Mouse (Mus musculus): Measurements from ENCODE around the gene Snrpg. TPM values are rescaled to one million over a fixed set of nuclear protein-coding genes. Genes with fewer than 3 reads are reported as not detected.

Snrpg gene
- polyA plus RNA-seq, 1 experiment from 2014 or later: 475 TPM

DNA sequence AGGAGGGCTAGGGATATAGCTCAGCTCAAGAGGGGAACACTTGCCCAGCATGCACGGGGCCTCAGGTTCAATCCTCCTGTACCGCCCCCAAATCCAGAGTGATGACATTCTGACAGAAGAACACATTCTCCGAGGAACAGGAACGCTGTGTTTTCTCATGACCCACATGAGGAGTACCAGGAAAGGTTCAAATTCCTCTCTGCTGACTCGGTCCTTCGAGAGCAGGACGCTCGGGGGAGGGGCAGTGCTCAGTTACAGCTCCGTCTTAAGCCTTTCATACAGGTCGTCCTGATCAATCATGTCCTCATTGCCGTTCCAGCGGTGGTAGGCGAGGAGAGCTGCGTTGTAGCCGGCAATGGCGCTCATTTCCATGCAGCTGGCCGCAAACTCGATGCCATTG lies 17.4 kb downstream of the Snrpg start:
- Histone ChIP-seq H3K36me3 (peaks cover 62% of the 10 kb centered on the region), H3K9ac (no peak overlapping the region), H3K4me2 (no peak overlapping the region), H3K27ac (no peak overlapping the region), H3K4me3 (replicated peaks) (no peak overlapping the region), H3K9me3 (replicated peaks) (no peaks in the 10 kb centered on the region), H3K27me3 (no peaks in the 10 kb centered on the region), H3K4me1 (replicated peaks) (peaks cover 26% of the 10 kb centered on the region)
- ATAC-seq (ENCODE audit: low read depth) (no peak), DNase-seq (no peak)
- whole genome bisulfite sequencing (ENCODE audit: insufficient replicate concordance): 79% methylated on average over 18 of the region's 18 CpGs

DNA sequence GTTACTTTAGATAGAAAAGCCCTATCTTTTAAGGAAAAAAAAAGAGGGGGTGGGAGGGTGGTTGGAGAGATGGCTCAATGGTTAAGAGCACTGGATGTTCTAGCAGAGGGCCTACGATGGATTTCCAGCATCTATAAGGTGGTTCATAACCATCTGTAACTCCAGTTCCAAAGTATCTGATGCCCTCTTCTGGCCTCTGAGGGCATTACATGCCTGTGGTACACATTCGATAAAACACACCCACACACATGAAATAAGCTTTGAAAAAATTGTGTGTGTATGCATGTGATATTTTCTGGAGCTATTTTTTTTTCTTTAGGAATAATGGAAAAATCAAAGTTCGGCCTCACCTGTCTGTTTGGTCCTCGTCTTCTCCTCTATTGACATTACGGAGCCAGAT lies 20.2 kb downstream of the Snrpg start:
- ATAC-seq (ENCODE audit: low read depth): no peak
- WGBS (ENCODE audit: insufficient replicate concordance): 87% methylated on average over 5 of the region's 5 CpGs
- H3K36me3 ChIP-seq: peaks cover 68% of the 10 kb centered on the region
- no peak overlapping the region for H3K4me3 ChIP-seq (replicated peaks)
- no peak overlapping the region for H3K9ac ChIP-seq
- H3K27ac ChIP-seq: no peak overlapping the region
- no peaks in the 10 kb centered on the region for H3K9me3 ChIP-seq (replicated peaks)
- H3K4me1 ChIP-seq (replicated peaks): peaks cover 34% of the 10 kb centered on the region
- no peak overlapping the region for H3K4me2 ChIP-seq
- H3K27me3 ChIP-seq: no peaks in the 10 kb centered on the region
- no peak for DNase-seq

DNA sequence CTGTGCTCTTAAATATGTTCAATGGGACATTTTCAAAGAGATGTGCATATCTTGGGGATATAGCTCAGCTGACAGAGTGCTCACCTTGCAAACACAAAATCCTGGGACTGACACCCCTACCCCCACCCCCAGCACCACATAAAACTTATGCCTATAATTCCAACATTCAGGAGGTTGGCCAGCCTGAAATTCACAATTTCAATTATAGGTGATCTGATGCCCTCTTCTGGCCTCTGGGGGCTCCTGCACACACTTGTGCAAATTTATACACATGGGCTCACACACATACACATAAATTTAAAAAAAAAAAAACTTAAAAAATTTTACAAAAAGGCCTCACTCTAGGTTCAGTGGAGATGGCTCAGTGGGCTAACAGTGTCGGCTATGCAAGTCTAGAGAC lies 22.1 kb downstream of the Snrpg start:
- H3K4me3 ChIP-seq (replicated peaks): no peak overlapping the region
- peaks cover 56% of the 10 kb centered on the region for H3K36me3 ChIP-seq
- H3K27me3 ChIP-seq: no peaks in the 10 kb centered on the region
- peaks cover 48% of the 10 kb centered on the region for H3K4me1 ChIP-seq (replicated peaks)
- H3K9me3 ChIP-seq (replicated peaks): no peaks in the 10 kb centered on the region
- WGBS (ENCODE audit: insufficient replicate concordance): 80% methylated on average over 1 of the region's 1 CpGs
- no peak overlapping the region for H3K27ac ChIP-seq
- DNase-seq (no peak), ATAC-seq (ENCODE audit: low read depth) (no peak)
- no peak overlapping the region for H3K4me2 ChIP-seq
- H3K9ac ChIP-seq: no peak overlapping the region

DNA sequence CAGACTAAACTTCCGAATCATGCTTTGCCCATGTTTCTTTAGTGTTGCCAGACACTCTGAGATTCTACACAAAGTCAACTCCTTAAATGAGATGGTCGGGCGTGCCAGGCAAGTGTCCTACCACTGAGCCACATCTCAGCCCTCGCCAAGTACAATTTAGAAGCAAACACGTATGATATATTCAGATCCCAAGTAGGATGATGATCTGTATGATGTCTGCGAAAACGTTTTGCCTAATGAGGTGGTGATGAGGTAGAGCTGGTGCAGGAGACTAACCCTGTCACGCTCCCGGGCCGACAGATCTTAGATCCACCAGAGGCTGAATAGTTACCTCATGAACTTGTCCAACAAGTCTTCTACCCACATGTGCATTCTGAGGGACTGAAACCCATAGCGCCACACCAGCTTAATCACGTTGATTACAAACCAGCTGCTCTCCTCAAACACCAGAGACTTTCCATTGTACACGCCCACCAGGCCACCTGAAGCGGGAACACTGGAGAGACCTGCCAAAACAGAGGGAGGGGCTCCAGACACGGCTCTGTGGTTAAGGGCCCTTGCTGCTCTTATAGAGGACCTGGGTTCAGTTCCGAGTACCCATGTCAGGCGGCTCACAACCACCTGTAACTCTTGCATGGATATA lies 23.1 kb downstream of the Snrpg start:
- no peak overlapping the region for H3K9ac ChIP-seq
- H3K27me3 ChIP-seq: no peaks in the 10 kb centered on the region
- 79% methylated on average over 17 of the region's 17 CpGs for WGBS (ENCODE audit: insufficient replicate concordance)
- H3K4me1 ChIP-seq (replicated peaks): peaks cover 43% of the 10 kb centered on the region
- DNase-seq (no peak), ATAC-seq (ENCODE audit: low read depth) (no peak)
- H3K36me3 ChIP-seq: peaks cover 46% of the 10 kb centered on the region
- H3K9me3 ChIP-seq (replicated peaks): no peaks in the 10 kb centered on the region
- no peak overlapping the region for H3K4me3 ChIP-seq (replicated peaks)
- no peak overlapping the region for H3K27ac ChIP-seq
- H3K4me2 ChIP-seq: no peak overlapping the region

DNA sequence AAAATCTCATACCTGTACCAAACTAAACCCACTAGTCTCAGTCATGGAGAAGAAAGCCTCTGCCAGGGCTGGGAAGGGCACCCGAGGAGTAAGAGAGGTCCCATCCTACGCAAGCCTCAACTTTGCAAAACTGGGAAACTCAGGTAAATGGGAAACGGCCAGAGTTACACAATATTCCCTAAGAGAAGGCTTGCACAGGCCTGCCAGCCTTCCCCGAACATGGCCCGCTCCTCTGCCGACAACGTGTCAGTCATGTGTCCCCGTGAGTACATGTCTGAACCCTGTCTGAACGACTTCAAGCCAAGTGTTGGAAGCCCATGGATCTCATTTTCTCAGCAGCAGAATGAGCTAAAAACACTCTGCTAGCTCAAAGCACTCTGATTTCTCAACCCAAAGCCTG lies 23.9 kb downstream of the Snrpg start:
- 81% methylated on average over 9 of the region's 9 CpGs for WGBS (ENCODE audit: insufficient replicate concordance)
- Histone ChIP-seq H3K4me1 (replicated peaks) (peaks cover 44% of the 10 kb centered on the region), H3K27ac (peak overlapping the region; percentile 26; the same call in 1 of the 2 replicates), H3K9me3 (replicated peaks) (no peaks in the 10 kb centered on the region), H3K4me3 (replicated peaks) (peak overlapping the region; percentile 82; the same call in 1 of the 2 replicates), H3K36me3 (peaks cover 37% of the 10 kb centered on the region), H3K4me2 (peak overlapping the region; percentile 87), H3K27me3 (no peaks in the 10 kb centered on the region), H3K9ac (no peak overlapping the region)
- DNase-seq (no peak), ATAC-seq (ENCODE audit: low read depth) (no peak)

DNA sequence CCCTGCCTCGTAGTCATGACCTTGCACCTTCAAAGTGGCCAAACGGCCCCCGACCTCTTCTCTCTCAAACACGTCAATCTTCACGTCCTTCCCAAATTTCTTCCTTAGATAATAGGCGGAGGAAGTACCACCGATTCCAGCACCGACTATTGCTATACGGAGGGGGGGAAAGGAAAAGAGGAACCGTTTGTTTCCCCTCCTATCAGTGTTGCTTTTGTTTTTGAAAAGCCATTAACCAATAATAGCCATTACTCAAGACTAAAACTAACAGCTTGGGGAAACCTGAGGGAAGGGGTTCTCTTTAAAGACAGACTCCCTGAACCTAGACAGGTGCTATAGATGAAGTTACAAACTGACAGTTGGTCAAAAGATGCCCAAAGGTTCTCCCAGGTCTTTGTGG lies 24.9 kb downstream of the Snrpg start:
- no peak for ATAC-seq (ENCODE audit: low read depth)
- peak overlapping the region; percentile 82 for H3K4me3 ChIP-seq (replicated peaks)
- peaks cover 50% of the 10 kb centered on the region for H3K4me1 ChIP-seq (replicated peaks)
- H3K4me2 ChIP-seq: peak overlapping the region; percentile 87
- H3K27me3 ChIP-seq: no peaks in the 10 kb centered on the region
- H3K27ac ChIP-seq: peak overlapping the region; percentile 84
- 11% methylated on average over 10 of the region's 10 CpGs for WGBS (ENCODE audit: insufficient replicate concordance)
- peaks cover 28% of the 10 kb centered on the region for H3K36me3 ChIP-seq
- H3K9ac ChIP-seq: peak overlapping the region; percentile 84
- H3K9me3 ChIP-seq (replicated peaks): no peaks in the 10 kb centered on the region
- no peak for DNase-seq

DNA sequence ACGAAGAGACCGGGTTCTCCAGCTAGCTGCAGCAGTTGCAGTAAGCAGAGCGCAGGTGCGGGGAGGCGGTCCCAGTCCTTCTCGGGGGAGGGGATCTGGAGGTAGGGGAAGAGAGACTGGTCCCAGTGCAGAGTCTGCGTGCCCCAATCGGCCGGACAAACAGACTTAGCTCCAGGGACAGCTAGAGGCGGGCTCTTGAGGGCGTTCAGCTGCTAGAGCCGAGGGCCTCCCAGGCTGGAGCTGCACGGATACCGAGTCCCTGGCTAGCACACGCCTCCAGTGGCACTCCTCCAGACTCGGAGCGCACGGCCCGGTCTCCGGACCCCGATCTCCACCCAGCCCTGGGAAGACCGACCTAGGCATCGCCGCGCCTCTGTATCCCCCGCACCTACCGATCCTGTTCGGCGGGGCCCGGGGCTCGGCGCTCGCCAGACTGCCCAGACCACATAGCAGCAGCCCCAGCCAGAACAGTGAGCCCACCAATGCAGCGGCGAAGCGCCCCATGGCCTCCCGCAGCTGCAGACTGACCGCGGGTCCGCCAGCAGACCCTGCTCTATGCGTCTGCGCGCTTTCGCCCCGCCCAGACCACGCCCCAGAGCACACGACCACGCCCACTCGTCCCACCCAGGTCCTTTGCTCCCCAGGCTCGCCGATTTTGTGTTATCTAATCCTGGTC lies 25.6 kb downstream of the Snrpg start, which contains the start of gene Pcyox1:
Pcyox1 (minus strand) TSS at position 574 of the 676 bp plus-strand sequence.
- H3K4me1 ChIP-seq (replicated peaks): peaks cover 55% of the 10 kb centered on the region
- peak within 1 kb of the TSS; percentile 84 for H3K9ac ChIP-seq
- H3K27me3 ChIP-seq: no peaks in the 10 kb centered on the region
- WGBS (ENCODE audit: insufficient replicate concordance): under 1% methylated on average over 51 of the region's 51 CpGs
- peak within 1 kb of the TSS; percentile 82 for H3K4me3 ChIP-seq (replicated peaks)
- H3K27ac ChIP-seq: peak within 1 kb of the TSS; percentile 84
- H3K36me3 ChIP-seq: peaks cover 20% of the 10 kb centered on the region
- DNase-seq (peak; percentile 81), ATAC-seq (ENCODE audit: low read depth) (peak; percentile 88)
- peak within 1 kb of the TSS; percentile 87 for H3K4me2 ChIP-seq
- H3K9me3 ChIP-seq (replicated peaks): no peaks in the 10 kb centered on the region

DNA sequence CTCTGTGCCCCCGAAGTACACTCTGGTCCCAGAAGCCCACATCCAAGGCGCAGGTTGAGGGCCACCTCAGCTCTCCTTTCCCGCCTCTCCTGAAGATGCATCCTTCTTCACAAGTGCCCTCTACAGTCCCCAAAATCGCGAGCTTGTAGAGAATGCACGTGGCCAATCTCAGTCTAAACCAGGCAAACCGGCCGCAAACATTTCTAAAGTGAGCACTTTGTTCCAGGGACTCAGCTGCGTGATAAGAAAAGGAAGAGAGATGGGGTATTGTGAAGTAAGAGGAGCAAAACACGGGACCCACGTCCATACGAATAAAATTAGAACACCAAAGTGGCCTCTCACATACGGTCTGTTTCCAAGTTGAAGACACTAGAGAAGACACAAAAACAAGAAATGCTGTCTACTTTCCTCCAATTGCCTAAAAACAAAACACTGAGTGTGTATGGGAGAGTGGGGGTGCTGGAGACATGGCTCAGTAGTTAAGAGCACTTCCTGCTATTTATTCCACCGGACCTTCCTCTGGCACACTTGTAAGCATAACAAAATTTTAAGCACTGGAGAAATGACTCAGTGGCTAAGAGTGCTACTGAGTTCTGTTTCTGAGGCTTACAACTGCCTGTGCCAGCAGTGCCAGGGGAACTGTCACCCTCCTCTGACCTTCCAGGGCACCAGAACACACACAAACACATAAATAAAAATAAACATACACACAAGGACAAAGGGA lies 26.3 kb downstream of the Snrpg start:
- peak overlapping the region; percentile 45 for H3K27ac ChIP-seq
- no peak for DNase-seq
- peak overlapping the region; percentile 84 for H3K9ac ChIP-seq
- H3K27me3 ChIP-seq: no peaks in the 10 kb centered on the region
- peaks cover 13% of the 10 kb centered on the region for H3K36me3 ChIP-seq
- H3K9me3 ChIP-seq (replicated peaks): no peaks in the 10 kb centered on the region
- 4% methylated on average over 14 of the region's 14 CpGs for WGBS (ENCODE audit: insufficient replicate concordance)
- ATAC-seq (ENCODE audit: low read depth): no peak
- peak overlapping the region; percentile 87 for H3K4me2 ChIP-seq
- peaks cover 55% of the 10 kb centered on the region for H3K4me1 ChIP-seq (replicated peaks)
- peak overlapping the region; percentile 82 for H3K4me3 ChIP-seq (replicated peaks)

DNA sequence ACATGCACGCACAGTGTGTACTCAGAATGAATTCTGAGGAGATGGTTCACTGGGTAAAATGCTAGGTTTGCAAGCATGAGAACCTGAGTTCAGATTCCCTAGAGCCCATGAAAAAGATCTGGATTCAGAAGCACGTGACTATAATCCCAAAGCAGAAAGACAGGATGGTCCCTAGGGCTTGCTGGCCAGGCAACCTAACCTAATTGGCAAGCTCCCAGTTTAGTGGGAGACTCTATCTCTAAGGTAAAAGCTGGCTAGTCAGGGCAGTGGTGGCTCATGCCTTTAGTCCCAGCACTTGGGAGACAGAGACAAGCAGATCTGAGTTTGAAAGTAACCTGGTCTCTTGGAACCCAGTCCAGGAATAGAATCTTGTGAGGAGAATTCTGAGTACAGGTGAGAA lies 27.9 kb downstream of the Snrpg start:
- peaks cover 60% of the 10 kb centered on the region for H3K4me1 ChIP-seq (replicated peaks)
- 68% methylated on average over 2 of the region's 2 CpGs for WGBS (ENCODE audit: insufficient replicate concordance)
- no peak overlapping the region for H3K4me3 ChIP-seq (replicated peaks)
- H3K27ac ChIP-seq: no peak overlapping the region
- DNase-seq (no peak), ATAC-seq (ENCODE audit: low read depth) (no peak)
- H3K9me3 ChIP-seq (replicated peaks): no peaks in the 10 kb centered on the region
- no peaks in the 10 kb centered on the region for H3K27me3 ChIP-seq
- no peak overlapping the region for H3K4me2 ChIP-seq
- H3K36me3 ChIP-seq: 0 out of 2 replicates have a peak, but pooled peaks cover 4% of the 10 kb centered on the region
- H3K9ac ChIP-seq: no peak overlapping the region

DNA sequence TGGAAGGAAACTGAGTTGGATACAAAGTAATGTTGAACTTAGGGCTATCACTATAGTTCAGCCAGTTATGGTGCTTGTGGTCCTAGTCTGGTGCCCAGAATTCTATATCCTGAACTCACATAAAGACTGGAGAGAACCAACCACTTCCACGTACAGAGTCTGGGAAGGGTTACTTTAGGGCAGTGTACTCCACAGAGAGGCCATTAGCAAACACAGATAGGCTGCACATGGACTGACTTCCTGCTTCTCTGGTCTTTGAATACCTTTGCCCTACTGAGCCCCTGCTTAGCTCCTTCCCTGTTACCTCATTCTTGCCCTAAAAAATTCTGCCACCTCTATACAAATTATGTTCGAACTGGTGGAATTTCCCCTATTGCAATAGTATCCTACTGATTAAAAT lies 28.9 kb downstream of the Snrpg start:
- Histone ChIP-seq H3K27ac (no peak overlapping the region), H3K4me3 (replicated peaks) (no peak overlapping the region), H3K4me2 (no peak overlapping the region), H3K9ac (no peak overlapping the region), H3K36me3 (no peaks in the 10 kb centered on the region), H3K9me3 (replicated peaks) (no peaks in the 10 kb centered on the region), H3K27me3 (no peaks in the 10 kb centered on the region), H3K4me1 (replicated peaks) (peaks cover 51% of the 10 kb centered on the region)
- ATAC-seq (ENCODE audit: low read depth) (no peak), DNase-seq (no peak)
- 51% methylated on average over 2 of the region's 2 CpGs for WGBS (ENCODE audit: insufficient replicate concordance)

DNA sequence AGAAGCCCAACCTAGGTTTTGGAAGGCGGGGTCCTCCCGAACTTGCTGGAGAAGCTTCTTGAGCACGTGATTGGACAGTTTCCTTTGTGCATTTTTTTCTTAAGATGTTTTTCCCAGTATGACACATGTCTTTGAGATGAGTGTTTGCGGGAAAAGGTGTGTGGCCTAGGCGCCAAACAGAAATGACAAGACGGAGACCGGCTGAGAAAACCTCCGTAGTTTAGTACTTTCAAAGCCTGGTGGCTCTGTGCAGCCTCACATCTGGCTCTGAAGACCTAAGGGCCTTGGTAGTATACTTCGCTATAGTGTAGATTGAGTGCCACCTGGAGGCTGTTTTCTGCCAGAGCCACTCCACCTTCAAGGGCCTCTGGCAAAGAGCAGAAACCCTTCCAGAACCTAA lies 29.9 kb downstream of the Snrpg start:
- no peak overlapping the region for H3K27ac ChIP-seq
- H3K4me3 ChIP-seq (replicated peaks): peak overlapping the region; percentile 15; the same call in 1 of the 2 replicates
- 5% methylated on average over 9 of the region's 9 CpGs for WGBS (ENCODE audit: insufficient replicate concordance)
- DNase-seq (peak; percentile 69), ATAC-seq (ENCODE audit: low read depth) (peak; percentile 32)
- H3K4me2 ChIP-seq: peak overlapping the region; percentile 45
- no peak overlapping the region for H3K9ac ChIP-seq
- H3K4me1 ChIP-seq (replicated peaks): peaks cover 51% of the 10 kb centered on the region
- no peaks in the 10 kb centered on the region for H3K27me3 ChIP-seq
- H3K9me3 ChIP-seq (replicated peaks): no peaks in the 10 kb centered on the region
- H3K36me3 ChIP-seq: no peaks in the 10 kb centered on the region

Data from liver, embryonic 13.5 days (tissue).